Mouse (Mus musculus): ENCODE data around the gene St3gal3. TPM values are rescaled to one million over a fixed set of nuclear protein-coding genes. Genes with fewer than 3 reads are reported as not detected.

St3gal3 gene
- polyA plus RNA-seq, 1 experiment from 2014 or later = 6.7 TPM

- Histone ChIP-seq H3K27me3 (ENCODE audit: insufficient read depth, low read length) (no peaks in the 10 kb centered on the region), H3K4me2 (ENCODE audit: low read length) (peak within 1 kb of the TSS; percentile 94), H3K4me3 (replicated peaks; ENCODE audit: low read depth, low read length) (peak within 1 kb of the TSS; percentile 78), H3K36me3 (ENCODE audit: insufficient read depth, low read length) (peaks cover 7% of the 10 kb centered on the region; the same call in 1 of the 2 replicates), H3K4me1 (replicated peaks; ENCODE audit: insufficient read depth, low read length) (peaks cover 5% of the 10 kb centered on the region; the same call in 1 of the 2 replicates), H3K27ac (no peak within 1 kb of the TSS; the same call in 1 of the 2 replicates), H3K9ac (ENCODE audit: low read depth, low read length) (peak within 1 kb of the TSS; percentile 83), H3K9me3 (replicated peaks; ENCODE audit: low read length) (no peaks in the 10 kb centered on the region)
- ATAC-seq (replicated peaks; ENCODE audit: low FRiP score, low read depth) (peak; percentile 9), DNase-seq (ENCODE audit: low spot score) (peak; percentile 56)
- peak; percentile 31; the same call in 1 of the 2 replicates for TF ChIP-seq CTCF (IDR thresholded peaks at IDR 0.05; ENCODE audit: low read depth)
- under 1% methylated on average over 69 of the region's 103 CpGs for WGBS
These were observed 251.7 kb downstream of the St3gal3 start, which contains the start of gene B4galt2 for GRCm38 (mm10) chr4:117882701-117883691. B4galt2 (minus strand) TSS chr4:117883487.

Other genes with a start within 250 kb of the St3gal3 start
- gene Atp6v0b, start 247.6 kb downstream of the St3gal3 start, polyA plus RNA-seq (2015; fragmentation: Nextera tagmentation; extraction: Ambion mirVana) = 374 and 379 TPM in 2 replicates
- 12.5 and 14.2 TPM in 2 replicates for gene Dph2, start 242.9 kb downstream of the St3gal3 start, polyA plus RNA-seq (2015; fragmentation: Nextera tagmentation; extraction: Ambion mirVana)
- 27.9 and 31.5 TPM in 2 replicates for gene Ipo13, start 219.9 kb downstream of the St3gal3 start, polyA plus RNA-seq (2015; fragmentation: Nextera tagmentation; extraction: Ambion mirVana)
- gene Artn, start 205.2 kb downstream of the St3gal3 start, polyA plus RNA-seq (2015; fragmentation: Nextera tagmentation; extraction: Ambion mirVana) = 2.6 and 2.8 TPM in 2 replicates
- 32.2 and 32.8 TPM in 2 replicates for gene Kdm4a, start 45.1 kb upstream of the St3gal3 start, polyA plus RNA-seq (2015; fragmentation: Nextera tagmentation; extraction: Ambion mirVana)
- gene Ptprf, start 156.5 kb upstream of the St3gal3 start, polyA plus RNA-seq (2015; fragmentation: Nextera tagmentation; extraction: Ambion mirVana) = 34.0 and 37.6 TPM in 2 replicates